Mouse (Mus musculus) kidney, postnatal 0 days (tissue): ENCODE data around the gene Fgfr2. TPM values are rescaled to one million over a fixed set of nuclear protein-coding genes. Genes with fewer than 3 reads are reported as not detected.

ENCODE experiments used
- ATAC-seq: fragments of 200-750 bp; cut with Nextera tagmentation; replicated peaks from 2 replicates; pipeline ENCODE4 v1.8.0; 2017; ENCODE audit warnings: low read depth, moderate number of reproducible peaks, moderate TSS enrichment, moderate library complexity; ENCODE audit not compliant: low FRiP score
- DNase-seq: peaks from one replicate; pipeline ENCODE4 v3.0.0-alpha.2; 2016; ENCODE audit warnings: low spot score
- H3K27ac ChIP-seq: fragments of 300-500 bp; sonication (generic); 2 replicates; pipeline ENCODE4 v1.5.1; 2014; ENCODE audit warnings: mild to moderate bottlenecking
- H3K27me3 ChIP-seq: fragments of 300-500 bp; sonication (generic); 2 replicates; pipeline ENCODE4 v1.6.1; 2014; ENCODE audit warnings: low read length, mixed read lengths; ENCODE audit not compliant: insufficient read depth
- H3K36me3 ChIP-seq: fragments of 300-500 bp; sonication (generic); 2 replicates; pipeline ENCODE4 v1.6.1; 2014; ENCODE audit warnings: low read length, mixed read lengths; ENCODE audit not compliant: insufficient read depth
- H3K4me1 ChIP-seq: fragments of 300-500 bp; sonication (generic); replicated peaks from 2 replicates; pipeline ENCODE4 v1.6.1; 2014; ENCODE audit warnings: antibody characterized with exemption, low read length, mixed read lengths; ENCODE audit not compliant: insufficient read depth
- H3K4me2 ChIP-seq: fragments of 300-500 bp; sonication (generic); 2 replicates; pipeline ENCODE4 v1.6.1; 2014; ENCODE audit warnings: mild to moderate bottlenecking, low read length, moderate library complexity, mixed read lengths
- H3K4me3 ChIP-seq: fragments of 300-500 bp; sonication (generic); replicated peaks from 2 replicates; pipeline ENCODE4 v1.5.1; 2014; ENCODE audit warnings: low read depth, low read length
- H3K9ac ChIP-seq: fragments of 300-500 bp; sonication (generic); 2 replicates; pipeline ENCODE4 v1.6.1; 2014; ENCODE audit warnings: low read depth, low read length
- H3K9me3 ChIP-seq: fragments of 300-500 bp; sonication (generic); replicated peaks from 2 replicates; pipeline ENCODE4 v1.6.1; 2016; ENCODE audit warnings: low read length, inconsistent platforms, mixed read lengths
- CTCF ChIP-seq: IDR thresholded peaks from 2 replicates; pipeline ENCODE4 v1.5.1; 2016; ENCODE audit warnings: antibody characterized with exemption, low read depth, mild to moderate bottlenecking, moderate library complexity
- WGBS: fragments of 180-500 bp; shearing (Covaris S2); extraction: QIAGEN DNeasy Blood & Tissue Kit; methylation state at CpG from one replicate; pipeline ENCODE4 v1.1.7; 2014; 5-methylcytosine and 5-hydroxymethylcytosine counted together
- polyA plus RNA-seq: library from polyadenylated mRNA; unstranded; fragments of >200 nt; fragmentation: Nextera tagmentation; extraction: Ambion mirVana; gene quantifications from 2 replicates; pipeline ENCODE4 v1.2.1, GENCODE M21; 2015

The Fgfr2 gene
- polyA plus RNA-seq, 1 experiment from 2014 or later, result 79.8 TPM

- Histone ChIP-seq H3K9ac (no peak overlapping the region), H3K27me3 (no peaks in the 10 kb centered on the region), H3K27ac (no peak overlapping the region), H3K9me3 (no peaks in the 10 kb centered on the region), H3K36me3 (0 out of 2 replicates have a peak, but pooled peaks cover 4% of the 10 kb centered on the region), H3K4me2 (no peak overlapping the region), H3K4me1 (no peaks in the 10 kb centered on the region), H3K4me3 (no peak overlapping the region)
- no peak for ATAC-seq
- TF ChIP-seq CTCF, result no peak
- no peak for DNase-seq
- WGBS, result 56% methylated on average over 1 of the region's 1 CpGs
Observed at GRCm38 (mm10) chr7:130701336-130701735, 2421.8 kb downstream of the Fgfr2 start.

- ATAC-seq (no peak), DNase-seq (no peak)
- Histone ChIP-seq H3K27me3 (no peaks in the 10 kb centered on the region), H3K4me1 (peaks cover 22% of the 10 kb centered on the region), H3K9me3 (no peaks in the 10 kb centered on the region), H3K4me2 (no peak overlapping the region), H3K9ac (no peak overlapping the region), H3K27ac (no peak overlapping the region), H3K4me3 (no peak overlapping the region), H3K36me3 (0 out of 2 replicates have a peak, but pooled peaks cover 4% of the 10 kb centered on the region)
- TF ChIP-seq CTCF, result no peak
Observed at GRCm38 (mm10) chr7:130698480-130698879, 2424.7 kb downstream of the Fgfr2 start.

- Histone ChIP-seq H3K27me3 (no peaks in the 10 kb centered on the region), H3K4me2 (no peak overlapping the region), H3K27ac (no peak overlapping the region), H3K4me3 (no peak overlapping the region), H3K9me3 (no peaks in the 10 kb centered on the region), H3K9ac (no peak overlapping the region), H3K4me1 (peaks cover 29% of the 10 kb centered on the region), H3K36me3 (0 out of 2 replicates have a peak, but pooled peaks cover 4% of the 10 kb centered on the region)
- no peak for TF ChIP-seq CTCF
- 77% methylated on average over 16 of the region's 16 CpGs for WGBS
- DNase-seq, result no peak
- ATAC-seq, result no peak
Observed at GRCm38 (mm10) chr7:130696347-130697234, 2426.6 kb downstream of the Fgfr2 start.

GRCm38 (mm10) chr7:130695669-130696338 lies 2427.3 kb downstream of the Fgfr2 start:
- TF ChIP-seq CTCF, result no peak
- WGBS, result 59% methylated on average over 13 of the region's 13 CpGs
- Histone ChIP-seq H3K27ac (0 out of 2 replicates have a peak overlapping the region, but pooled peaks have one; percentile 19), H3K9ac (no peak overlapping the region), H3K9me3 (no peaks in the 10 kb centered on the region), H3K36me3 (no peaks in the 10 kb centered on the region), H3K27me3 (no peaks in the 10 kb centered on the region), H3K4me2 (no peak overlapping the region), H3K4me3 (no peak overlapping the region), H3K4me1 (peaks cover 30% of the 10 kb centered on the region)
- DNase-seq (peak; percentile 26), ATAC-seq (no peak)

GRCm38 (mm10) chr7:130693800-130694193 lies 2429.4 kb downstream of the Fgfr2 start:
- Histone ChIP-seq H3K36me3 (no peaks in the 10 kb centered on the region), H3K9me3 (no peaks in the 10 kb centered on the region), H3K4me2 (peak overlapping the region; percentile 72), H3K27me3 (no peaks in the 10 kb centered on the region), H3K4me3 (peak overlapping the region; percentile 56), H3K4me1 (peaks cover 30% of the 10 kb centered on the region), H3K9ac (peak overlapping the region; percentile 58; the same call in 1 of the 2 replicates), H3K27ac (0 out of 2 replicates have a peak overlapping the region, but pooled peaks have one; percentile 85)
- WGBS, result 14% methylated on average over 11 of the region's 11 CpGs
- ATAC-seq (peak; percentile 65), DNase-seq (peak; percentile 68)
- TF ChIP-seq CTCF, result peak; percentile 17; the same call in 1 of the 2 replicates
